Comparison of ENCODE assay signal across 9 mouse cellular contexts in the genomic region with DNA sequence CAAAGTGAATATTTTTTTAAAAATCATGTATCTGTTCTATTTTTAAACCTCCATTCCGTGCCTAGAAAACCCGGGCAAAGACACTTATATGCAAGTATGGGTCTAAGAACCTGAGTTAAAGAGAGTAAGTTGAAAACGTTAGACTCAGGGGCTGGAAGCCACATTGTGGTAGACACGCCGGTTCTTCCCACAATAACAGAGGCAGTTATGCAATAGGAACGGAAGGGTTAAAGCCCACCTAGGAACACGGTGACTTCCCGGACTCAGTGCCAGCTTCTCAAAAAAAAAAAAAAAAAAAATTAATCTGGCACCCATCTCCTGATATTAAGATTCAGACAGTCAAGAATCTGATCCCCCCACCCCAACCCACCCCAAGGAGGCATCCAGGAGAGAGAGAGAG.
DNase-seq lines count a peak whose midpoint lies in the region; ATAC-seq and TF ChIP-seq lines count a peak whose summit lies in the region.
"Had no signal": no experiment of that assay in that cellular context is flagged by ENCODE, and none has a peak within 500 bp of the region (broad histone marks: within the 10 kb centered on the region; RNA-seq: fewer than 3 reads in every experiment).

No protein-coding gene starts in this region.

- H3K27ac ChIP-seq in kidney, postnatal 0 days = no peak overlapping the region
- H3K27ac ChIP-seq in hindbrain, embryonic 10.5 days = 0 out of 2 replicates have a peak overlapping the region, but pooled peaks have one; percentile 8
- H3K27ac ChIP-seq in neural tube, embryonic 14.5 days (ENCODE audit: low read depth, low read length) = no peak overlapping the region

- no peaks in the 10 kb centered on the region for H3K4me1 ChIP-seq in kidney, postnatal 0 days (replicated peaks; ENCODE audit: insufficient read depth, low read length)
- H3K4me1 ChIP-seq in hindbrain, embryonic 10.5 days (replicated peaks) = peaks cover 4% of the 10 kb centered on the region
- H3K4me1 ChIP-seq in neural tube, embryonic 14.5 days (ENCODE audit: control insufficient read depth, insufficient read depth, low read length) = no peaks in the 10 kb centered on the region

- no peak overlapping the region for H3K9ac ChIP-seq in kidney, postnatal 0 days (ENCODE audit: low read depth, low read length)
- H3K9ac ChIP-seq in neural tube, embryonic 14.5 days (replicated peaks; ENCODE audit: low read depth, low read length) = no peak overlapping the region

- no peak for TF ChIP-seq CTCF in kidney, postnatal 0 days (IDR thresholded peaks at IDR 0.05; ENCODE audit: low read depth)

- H3K4me3 ChIP-seq in kidney, postnatal 0 days (replicated peaks; ENCODE audit: low read depth, low read length) = no peak overlapping the region
- H3K4me3 ChIP-seq in hindbrain, embryonic 10.5 days = no peak overlapping the region
- peak overlapping the region; percentile 19 for H3K4me3 ChIP-seq in neural tube, embryonic 14.5 days (ENCODE audit: low read depth, low read length)

- ATAC-seq in kidney, postnatal 0 days (replicated peaks; ENCODE audit: low FRiP score, low read depth) = no peak
- peak; percentile 42; the same call in 1 of the 2 replicates for ATAC-seq in neural tube, embryonic 14.5 days (ENCODE audit: low read depth)

- H3K9me3 ChIP-seq in kidney, postnatal 0 days (replicated peaks; ENCODE audit: low read length) = no peaks in the 10 kb centered on the region
- H3K9me3 ChIP-seq in hindbrain, embryonic 10.5 days = no peaks in the 10 kb centered on the region
- no peaks in the 10 kb centered on the region for H3K9me3 ChIP-seq in neural tube, embryonic 14.5 days (ENCODE audit: control insufficient read depth, low read length)

- H3K36me3 ChIP-seq in kidney, postnatal 0 days (ENCODE audit: insufficient read depth, low read length) = no peaks in the 10 kb centered on the region
- H3K36me3 ChIP-seq in hindbrain, embryonic 10.5 days = no peaks in the 10 kb centered on the region
- H3K36me3 ChIP-seq in neural tube, embryonic 14.5 days (ENCODE audit: control insufficient read depth, insufficient read depth, low read length) = no peaks in the 10 kb centered on the region

- no peak for DNase-seq in kidney, postnatal 0 days (ENCODE audit: low spot score)
- no peak for DNase-seq in kidney, postnatal 25 days
- peak; percentile 47 to 50 for DNase-seq in cerebellum, postnatal 25 days
- no peak for DNase-seq in hindbrain, embryonic 10.5 days (ENCODE audit: low spot score)
- DNase-seq in adrenal gland, adult 2 months = no peak
- DNase-seq in adrenal gland, postnatal 14 days = no peak
- DNase-seq in gastrocnemius, adult 8-10 months (ENCODE audit: low spot score in 2 of 2) = no peak
- DNase-seq: right cerebral cortex, postnatal 25 days had no signal

- H3K27me3 ChIP-seq in kidney, postnatal 0 days (ENCODE audit: insufficient read depth, low read length) = no peaks in the 10 kb centered on the region
- H3K27me3 ChIP-seq in hindbrain, embryonic 10.5 days (ENCODE audit: insufficient read depth, poor library complexity, severe bottlenecking) = no peaks in the 10 kb centered on the region
- H3K27me3 ChIP-seq in neural tube, embryonic 14.5 days (ENCODE audit: control insufficient read depth, insufficient read depth, low read length) = no peaks in the 10 kb centered on the region

- peak overlapping the region; percentile 42 for H3K4me2 ChIP-seq in kidney, postnatal 0 days (ENCODE audit: low read length)
- peak overlapping the region; percentile 37 for H3K4me2 ChIP-seq in neural tube, embryonic 14.5 days (ENCODE audit: low read depth, low read length)

- WGBS in kidney, postnatal 0 days = 52% methylated on average over 8 of the region's 8 CpGs
- 58% methylated on average over 8 of the region's 8 CpGs for WGBS in hindbrain, embryonic 10.5 days
- WGBS in neural tube, embryonic 14.5 days = 46% methylated on average over 8 of the region's 8 CpGs

Comparison
In these comparisons a context has a peak if more than half of its experiments do, and no peak if none do; other contexts are left out.
1. DNase-seq: peak in cerebellum, postnatal 25 days (2 of 2); none in kidney, postnatal 0 days (single experiment), kidney, postnatal 25 days (0 of 2), hindbrain, embryonic 10.5 days (single experiment), adrenal gland, adult 2 months (single experiment), adrenal gland, postnatal 14 days (single experiment) and gastrocnemius, adult 8-10 months (0 of 2).